Mouse (Mus musculus): ENCODE results near the gene Dgkk.

GRCm38 (mm10) chrX:6832553-6832952 is 53.4 kb downstream of the Dgkk start:
- TF ChIP-seq TAL1 (IDR thresholded peaks at IDR 0.05; ENCODE audit: low read length) (no peak), RCOR1 (IDR thresholded peaks at IDR 0.05; ENCODE audit: low read depth, low read length) (no peak), BHLHE40 (IDR thresholded peaks at IDR 0.05; ENCODE audit: borderline replicate concordance, low read depth, low read length) (no peak)

Measured in MEL (cell line).